Mouse (Mus musculus): ENCODE measurements around the gene Nop53.
"Not testable (repeated sequence)": the region's sequence is repeated elsewhere in the genome, so short reads cannot be mapped to it uniquely, and the experiment has no call there.

The Nop53 gene

GRCm38 (mm10) chr7:15919947-15920346, 25.9 kb downstream of the Nop53 start:
- no peak for DNase-seq (ENCODE audit: low read depth, low spot score)

- no peak for DNase-seq (ENCODE audit: low read depth, low spot score)
Measured at GRCm38 (mm10) chr7:15918371-15918770, 27.5 kb downstream of the Nop53 start.

GRCm38 (mm10) chr7:15916996-15917395, 28.9 kb downstream of the Nop53 start:
- DNase-seq (ENCODE audit: low read depth, low spot score) = no peak

- DNase-seq (ENCODE audit: low read depth, low spot score) = no peak
Measured at GRCm38 (mm10) chr7:15916134-15916723, 29.6 kb downstream of the Nop53 start.

- DNase-seq (ENCODE audit: low read depth, low spot score) = not testable (repeated sequence)
Measured at GRCm38 (mm10) chr7:15915695-15916094, 30.2 kb downstream of the Nop53 start.

GRCm38 (mm10) chr7:15914751-15915150, 31.1 kb downstream of the Nop53 start:
- DNase-seq (ENCODE audit: low read depth, low spot score) = no peak

- DNase-seq (ENCODE audit: low read depth, low spot score) = peak; percentile 39
Measured at GRCm38 (mm10) chr7:15914252-15914651, 31.6 kb downstream of the Nop53 start.

GRCm38 (mm10) chr7:15912183-15912582, 33.7 kb downstream of the Nop53 start:
- DNase-seq (ENCODE audit: low read depth, low spot score) = peak; percentile 95

- no peak for DNase-seq (ENCODE audit: low read depth, low spot score)
Measured at GRCm38 (mm10) chr7:15910521-15910920, 35.4 kb downstream of the Nop53 start.

GRCm38 (mm10) chr7:15907971-15908590, 37.8 kb downstream of the Nop53 start:
- DNase-seq (ENCODE audit: low read depth, low spot score) = peak; percentile 50

- DNase-seq (ENCODE audit: low read depth, low spot score) = no peak
Measured at GRCm38 (mm10) chr7:15906602-15907001, 39.3 kb downstream of the Nop53 start.

- peak; percentile 76 for DNase-seq (ENCODE audit: low read depth, low spot score)
Measured at GRCm38 (mm10) chr7:15905861-15906260, 40.0 kb downstream of the Nop53 start.

GRCm38 (mm10) chr7:15901366-15902048, 44.4 kb downstream of the Nop53 start:
- no peak for DNase-seq (ENCODE audit: low read depth, low spot score)

GRCm38 (mm10) chr7:15894251-15894650, 51.6 kb downstream of the Nop53 start:
- DNase-seq (ENCODE audit: low read depth, low spot score) = no peak

All from retina, postnatal 7 days (tissue).